Mouse (Mus musculus): ENCODE measurements around the gene Shc2. TPM values are rescaled to one million over a fixed set of nuclear protein-coding genes. Genes with fewer than 3 reads are reported as not detected.
A peak's percentile ranks its signal among the peaks of the same experiment; 100 is the strongest.

Gene Shc2
- polyA plus RNA-seq, 1 experiment = 5.8 TPM

GRCm38 (mm10) chr10:79666493-79666892 lies 28.8 kb upstream of the Shc2 start:
- no peaks in the 10 kb centered on the region for H3K36me3 ChIP-seq (ENCODE audit: control insufficient read depth, insufficient read depth, low read length)
- H3K27ac ChIP-seq (ENCODE audit: control insufficient read depth, insufficient read depth, low read depth, low read length) = no peak overlapping the region
- TF ChIP-seq POLR2A (IDR thresholded peaks at IDR 0.05; ENCODE audit: control insufficient read depth, low read depth, low read length) = no peak
- no peak for TF ChIP-seq CTCF (IDR thresholded peaks at IDR 0.05; ENCODE audit: control insufficient read depth, insufficient read depth, insufficient replicate concordance, low read depth, low read length)
- H3K27me3 ChIP-seq (ENCODE audit: control insufficient read depth, insufficient read depth, low read length) = no peaks in the 10 kb centered on the region
- H3K4me1 ChIP-seq (ENCODE audit: control insufficient read depth, insufficient read depth, low read length) = peaks cover 23% of the 10 kb centered on the region
- no peak overlapping the region for H3K4me3 ChIP-seq (ENCODE audit: control insufficient read depth, low read depth, low read length)

- peaks cover 17% of the 10 kb centered on the region for H3K4me1 ChIP-seq (ENCODE audit: control insufficient read depth, insufficient read depth, low read length)
- H3K36me3 ChIP-seq (ENCODE audit: control insufficient read depth, insufficient read depth, low read length) = no peaks in the 10 kb centered on the region
- H3K4me3 ChIP-seq (ENCODE audit: control insufficient read depth, low read depth, low read length) = no peak overlapping the region
- H3K27ac ChIP-seq (ENCODE audit: control insufficient read depth, insufficient read depth, low read depth, low read length) = no peak overlapping the region
- TF ChIP-seq POLR2A (IDR thresholded peaks at IDR 0.05; ENCODE audit: control insufficient read depth, low read depth, low read length) (no peak), CTCF (IDR thresholded peaks at IDR 0.05; ENCODE audit: control insufficient read depth, insufficient read depth, insufficient replicate concordance, low read depth, low read length) (no peak)
- no peaks in the 10 kb centered on the region for H3K27me3 ChIP-seq (ENCODE audit: control insufficient read depth, insufficient read depth, low read length)
Measured at GRCm38 (mm10) chr10:79665051-79665450, 27.3 kb upstream of the Shc2 start.

GRCm38 (mm10) chr10:79664131-79664665 lies 26.5 kb upstream of the Shc2 start, which contains the start of gene Madcam1:
Gene Madcam1, plus strand, starts transcription at chr10:79664559.
- H3K27ac ChIP-seq (ENCODE audit: control insufficient read depth, insufficient read depth, low read depth, low read length) = no peak within 1 kb of the TSS
- TF ChIP-seq CTCF (IDR thresholded peaks at IDR 0.05; ENCODE audit: control insufficient read depth, insufficient read depth, insufficient replicate concordance, low read depth, low read length) = peak; percentile 96
- no peak for TF ChIP-seq POLR2A (IDR thresholded peaks at IDR 0.05; ENCODE audit: control insufficient read depth, low read depth, low read length)
- H3K4me3 ChIP-seq (ENCODE audit: control insufficient read depth, low read depth, low read length) = no peak within 1 kb of the TSS
- peaks cover 14% of the 10 kb centered on the region for H3K4me1 ChIP-seq (ENCODE audit: control insufficient read depth, insufficient read depth, low read length)
- no peaks in the 10 kb centered on the region for H3K36me3 ChIP-seq (ENCODE audit: control insufficient read depth, insufficient read depth, low read length)
- H3K27me3 ChIP-seq (ENCODE audit: control insufficient read depth, insufficient read depth, low read length) = no peaks in the 10 kb centered on the region

- peaks cover 14% of the 10 kb centered on the region for H3K4me1 ChIP-seq (ENCODE audit: control insufficient read depth, insufficient read depth, low read length)
- H3K27me3 ChIP-seq (ENCODE audit: control insufficient read depth, insufficient read depth, low read length) = no peaks in the 10 kb centered on the region
- no peak for TF ChIP-seq CTCF (IDR thresholded peaks at IDR 0.05; ENCODE audit: control insufficient read depth, insufficient read depth, insufficient replicate concordance, low read depth, low read length)
- TF ChIP-seq POLR2A (IDR thresholded peaks at IDR 0.05; ENCODE audit: control insufficient read depth, low read depth, low read length) = no peak
- no peak overlapping the region for H3K27ac ChIP-seq (ENCODE audit: control insufficient read depth, insufficient read depth, low read depth, low read length)
- no peaks in the 10 kb centered on the region for H3K36me3 ChIP-seq (ENCODE audit: control insufficient read depth, insufficient read depth, low read length)
- no peak overlapping the region for H3K4me3 ChIP-seq (ENCODE audit: control insufficient read depth, low read depth, low read length)
Measured at GRCm38 (mm10) chr10:79661861-79662260, 24.1 kb upstream of the Shc2 start.

GRCm38 (mm10) chr10:79660298-79660697 lies 22.6 kb upstream of the Shc2 start:
- no peak overlapping the region for H3K27ac ChIP-seq (ENCODE audit: control insufficient read depth, insufficient read depth, low read depth, low read length)
- H3K4me1 ChIP-seq (ENCODE audit: control insufficient read depth, insufficient read depth, low read length) = peaks cover 14% of the 10 kb centered on the region
- TF ChIP-seq CTCF (IDR thresholded peaks at IDR 0.05; ENCODE audit: control insufficient read depth, insufficient read depth, insufficient replicate concordance, low read depth, low read length) (no peak), POLR2A (IDR thresholded peaks at IDR 0.05; ENCODE audit: control insufficient read depth, low read depth, low read length) (no peak)

GRCm38 (mm10) chr10:79658829-79659228 lies 21.1 kb upstream of the Shc2 start:
- no peak overlapping the region for H3K4me3 ChIP-seq (ENCODE audit: control insufficient read depth, low read depth, low read length)
- H3K27me3 ChIP-seq (ENCODE audit: control insufficient read depth, insufficient read depth, low read length) = no peaks in the 10 kb centered on the region
- no peaks in the 10 kb centered on the region for H3K36me3 ChIP-seq (ENCODE audit: control insufficient read depth, insufficient read depth, low read length)
- TF ChIP-seq POLR2A (IDR thresholded peaks at IDR 0.05; ENCODE audit: control insufficient read depth, low read depth, low read length) (no peak), CTCF (IDR thresholded peaks at IDR 0.05; ENCODE audit: control insufficient read depth, insufficient read depth, insufficient replicate concordance, low read depth, low read length) (no peak)
- H3K4me1 ChIP-seq (ENCODE audit: control insufficient read depth, insufficient read depth, low read length) = peaks cover 14% of the 10 kb centered on the region
- no peak overlapping the region for H3K27ac ChIP-seq (ENCODE audit: control insufficient read depth, insufficient read depth, low read depth, low read length)

More at GRCm38 (mm10) chr10:79660298-79660697, 22.6 kb upstream of the Shc2 start:
- Histone ChIP-seq H3K36me3 (ENCODE audit: control insufficient read depth, insufficient read depth, low read length) (no peaks in the 10 kb centered on the region), H3K4me3 (ENCODE audit: control insufficient read depth, low read depth, low read length) (no peak overlapping the region), H3K27me3 (ENCODE audit: control insufficient read depth, insufficient read depth, low read length) (no peaks in the 10 kb centered on the region)

- no peak for TF ChIP-seq POLR2A (IDR thresholded peaks at IDR 0.05; ENCODE audit: control insufficient read depth, low read depth, low read length)
- no peak for TF ChIP-seq CTCF (IDR thresholded peaks at IDR 0.05; ENCODE audit: control insufficient read depth, insufficient read depth, insufficient replicate concordance, low read depth, low read length)
Measured at GRCm38 (mm10) chr10:79654946-79655395, 17.3 kb upstream of the Shc2 start.

More at GRCm38 (mm10) chr10:79654946-79655395, 17.3 kb upstream of the Shc2 start:
- no peaks in the 10 kb centered on the region for H3K27me3 ChIP-seq (ENCODE audit: control insufficient read depth, insufficient read depth, low read length)
- no peaks in the 10 kb centered on the region; the same call in 1 of the 2 replicates for H3K4me1 ChIP-seq (ENCODE audit: control insufficient read depth, insufficient read depth, low read length)
- no peaks in the 10 kb centered on the region for H3K36me3 ChIP-seq (ENCODE audit: control insufficient read depth, insufficient read depth, low read length)
- H3K4me3 ChIP-seq (ENCODE audit: control insufficient read depth, low read depth, low read length) = no peak overlapping the region
- no peak overlapping the region for H3K27ac ChIP-seq (ENCODE audit: control insufficient read depth, insufficient read depth, low read depth, low read length)

All from testis, adult 2 months (tissue).